Mouse (Mus musculus) gastrocnemius, adult 2 months (tissue): Measurements from ENCODE around the gene Nek1. TPM values are rescaled to one million over a fixed set of nuclear protein-coding genes. Genes with fewer than 3 reads are reported as not detected.

Source experiments
- DNase-seq: peaks from one replicate; pipeline ENCODE4 v3.0.0; 2022
- H3K27ac ChIP-seq: fragments of 200-600 bp; 2 replicates; pipeline ENCODE4 v1.8.1; 2022; ENCODE audit warnings: mild to moderate bottlenecking
- H3K4me3 ChIP-seq: fragments of 200-600 bp; 2 replicates; pipeline ENCODE4 v1.8.1; 2022; ENCODE audit warnings: mild to moderate bottlenecking, moderate library complexity
- CTCF ChIP-seq: fragments of 200-600 bp; IDR thresholded peaks from 2 replicates; pipeline ENCODE4 v1.8.1; 2022; ENCODE audit warnings: antibody characterized with exemption, mild to moderate bottlenecking, moderate library complexity
- intact Hi-C: fragments of 180-260 bp; cut with DNase I; formaldehyde crosslinking; loops from one replicate; pipeline ENCODE4 v1.15.1; 2025
- total RNA-seq, 2 experiments: library from RNA; stranded (reverse); gene quantifications; 2 replicates each; pipeline ENCODE4 v1.2.3; 2021

The Nek1 gene
- total RNA-seq, 2 experiments from 2014 or later: 3.8 to 4.7 TPM

DNA sequence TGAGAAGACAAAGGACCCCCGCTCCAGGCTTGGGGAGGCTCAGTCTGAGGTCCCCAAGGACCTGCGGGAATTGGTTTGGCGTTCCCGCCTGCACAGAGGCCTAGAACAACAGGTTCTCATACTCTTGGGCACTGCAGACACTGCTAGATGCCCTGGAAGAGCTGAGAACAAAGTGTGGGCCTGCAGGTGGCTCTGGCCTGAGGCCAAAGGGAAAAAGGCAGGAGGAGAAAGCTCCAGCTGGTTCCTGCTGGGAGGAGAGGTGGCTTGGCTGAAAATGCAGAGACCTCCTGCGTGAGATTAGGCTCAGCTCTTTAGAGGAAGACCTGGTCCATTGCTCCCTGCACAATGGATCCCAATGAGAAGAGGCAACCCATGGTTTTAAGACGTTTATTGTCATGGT lies 148.9 kb downstream of the Nek1 start:
- intact Hi-C loops: no loop called here
- no peak for DNase-seq
- TF ChIP-seq CTCF: no peak

DNA sequence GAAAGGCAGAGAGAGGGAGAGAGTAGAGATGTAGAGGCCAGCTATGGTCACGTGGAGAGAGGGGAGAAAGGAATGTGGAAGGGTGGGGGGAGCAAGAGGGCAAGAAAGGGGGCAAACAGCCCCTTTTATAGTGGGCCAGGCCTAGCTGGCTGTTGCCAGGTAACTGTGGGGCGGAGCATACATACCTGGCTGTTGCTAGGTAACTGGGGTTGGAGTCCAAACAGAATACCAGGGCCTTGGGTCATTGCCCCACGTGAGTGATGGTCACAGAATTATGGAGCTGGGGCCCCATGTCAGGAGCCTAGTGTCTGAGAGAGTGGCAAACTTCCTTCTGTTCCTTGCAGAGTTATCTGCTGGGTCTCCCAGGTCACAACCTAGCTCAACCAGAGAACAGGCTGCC lies 149.3 kb downstream of the Nek1 start:
- H3K4me3 ChIP-seq: no peak overlapping the region
- intact Hi-C loops: no loop called here
- no peak for TF ChIP-seq CTCF
- no peak overlapping the region for H3K27ac ChIP-seq
- DNase-seq: no peak

More for the DNA sequence above, 148.9 kb downstream of the Nek1 start:
- H3K4me3 ChIP-seq: no peak overlapping the region
- no peak overlapping the region for H3K27ac ChIP-seq

DNA sequence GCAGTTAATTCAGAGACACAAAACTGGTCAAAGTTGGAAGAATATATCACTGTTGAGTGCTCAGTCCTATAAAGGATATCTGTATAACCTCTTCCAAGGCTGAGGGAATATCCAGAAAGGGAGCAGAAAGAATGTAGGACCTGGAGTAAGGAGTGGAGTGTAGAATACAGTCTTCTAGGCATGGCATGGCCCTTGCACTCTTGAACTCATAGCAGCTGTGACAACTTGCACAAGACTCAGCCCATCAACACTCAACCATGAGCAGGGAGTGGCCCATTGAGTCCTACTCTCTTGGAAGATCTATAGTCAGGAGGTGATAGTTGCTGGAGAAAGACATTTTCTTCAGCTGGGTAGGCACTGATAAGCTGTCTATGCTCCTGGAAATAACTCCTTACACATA lies 149.8 kb downstream of the Nek1 start:
- Histone ChIP-seq H3K4me3 (no peak overlapping the region), H3K27ac (no peak overlapping the region)
- DNase-seq: no peak
- intact Hi-C loops: no loop called here
- TF ChIP-seq CTCF: no peak

DNA sequence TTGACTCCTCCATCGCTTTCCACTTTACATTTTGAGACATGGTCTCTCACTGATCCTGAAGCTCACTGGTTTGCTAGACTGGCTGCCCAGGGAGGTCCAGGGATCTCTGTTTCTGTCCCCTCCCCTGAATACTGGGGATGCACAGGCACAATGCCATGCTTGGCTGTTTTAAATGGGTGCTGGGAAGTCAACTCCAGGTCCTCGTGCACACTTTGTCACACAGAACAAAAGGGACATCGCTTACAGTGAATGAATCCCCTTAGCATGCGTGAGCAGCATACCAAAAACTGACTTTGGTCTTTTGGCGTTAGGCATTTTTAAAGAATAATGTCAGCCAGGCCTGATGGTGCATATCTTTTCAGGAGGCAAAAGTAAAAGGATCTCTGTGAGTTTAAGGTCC lies 155.7 kb downstream of the Nek1 start:
- intact Hi-C loops: no loop called here
- no peak overlapping the region for H3K27ac ChIP-seq
- no peak for DNase-seq
- H3K4me3 ChIP-seq: no peak overlapping the region
- TF ChIP-seq CTCF: no peak

DNA sequence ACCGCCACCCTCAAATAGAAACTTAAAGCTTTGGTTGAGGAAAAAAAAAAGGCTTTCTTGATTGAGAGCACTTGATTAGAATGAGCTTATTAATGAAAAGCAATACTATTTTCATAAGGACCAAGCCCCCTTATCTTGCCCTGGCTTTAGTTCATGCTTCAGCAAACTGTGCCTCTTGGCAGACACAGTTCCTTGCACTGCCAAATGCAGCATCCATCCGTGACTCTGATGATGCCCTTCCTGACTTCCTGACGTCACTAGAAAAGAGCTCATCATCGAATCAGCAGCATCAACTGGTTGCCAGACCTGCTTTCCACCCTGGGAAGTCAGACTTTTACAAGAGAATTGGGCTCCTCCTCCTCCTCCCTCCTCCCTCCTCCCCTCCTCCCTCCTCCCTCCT lies 157.6 kb downstream of the Nek1 start:
- no peak overlapping the region for H3K4me3 ChIP-seq
- intact Hi-C loops: no loop called here
- no peak overlapping the region for H3K27ac ChIP-seq
- TF ChIP-seq CTCF: no peak
- no peak for DNase-seq

DNA sequence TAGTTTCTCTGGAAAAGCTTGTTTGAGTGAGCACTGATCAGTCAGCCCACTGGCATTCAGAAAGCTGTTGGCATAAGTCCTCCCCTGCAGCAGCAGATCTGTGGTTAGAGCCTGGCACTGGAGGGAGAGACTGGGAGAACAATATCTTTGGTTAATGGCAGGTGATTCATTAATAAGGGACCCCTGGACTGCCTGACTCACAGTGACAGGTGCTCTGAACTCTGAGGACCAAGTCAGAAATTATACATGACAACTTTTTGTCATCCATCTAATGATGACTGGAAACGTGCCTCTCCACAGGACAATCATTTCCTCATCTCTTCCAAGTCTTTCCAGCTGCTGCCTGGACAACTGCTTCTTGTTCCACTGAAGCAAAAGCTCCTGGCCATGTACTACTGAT lies 163.4 kb downstream of the Nek1 start:
- Histone ChIP-seq H3K4me3 (no peak overlapping the region), H3K27ac (no peak overlapping the region)
- intact Hi-C loops: no loop called here
- DNase-seq: no peak
- no peak for TF ChIP-seq CTCF

DNA sequence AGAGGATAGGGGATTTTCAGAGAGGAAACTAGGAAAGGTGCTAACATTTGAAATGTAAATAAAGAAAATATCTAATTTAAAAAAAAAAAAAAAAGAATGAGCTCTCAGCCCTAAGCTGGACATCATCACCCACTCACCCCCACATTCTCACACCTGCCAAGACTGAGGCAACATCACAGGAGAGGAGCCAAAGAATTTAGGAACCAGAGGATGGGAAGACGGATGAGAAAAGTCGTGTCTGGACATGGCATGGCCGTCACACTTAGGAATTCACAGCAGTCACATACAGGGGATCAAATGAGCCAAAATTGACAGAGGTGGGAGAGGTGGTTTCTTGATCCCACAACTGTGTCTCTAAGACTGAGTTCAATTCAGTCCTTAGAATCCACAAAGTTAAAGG lies 165.5 kb downstream of the Nek1 start:
- no peak for TF ChIP-seq CTCF
- no peak for DNase-seq
- H3K4me3 ChIP-seq: no peak overlapping the region
- no peak overlapping the region for H3K27ac ChIP-seq
- intact Hi-C loops: no loop called here

DNA sequence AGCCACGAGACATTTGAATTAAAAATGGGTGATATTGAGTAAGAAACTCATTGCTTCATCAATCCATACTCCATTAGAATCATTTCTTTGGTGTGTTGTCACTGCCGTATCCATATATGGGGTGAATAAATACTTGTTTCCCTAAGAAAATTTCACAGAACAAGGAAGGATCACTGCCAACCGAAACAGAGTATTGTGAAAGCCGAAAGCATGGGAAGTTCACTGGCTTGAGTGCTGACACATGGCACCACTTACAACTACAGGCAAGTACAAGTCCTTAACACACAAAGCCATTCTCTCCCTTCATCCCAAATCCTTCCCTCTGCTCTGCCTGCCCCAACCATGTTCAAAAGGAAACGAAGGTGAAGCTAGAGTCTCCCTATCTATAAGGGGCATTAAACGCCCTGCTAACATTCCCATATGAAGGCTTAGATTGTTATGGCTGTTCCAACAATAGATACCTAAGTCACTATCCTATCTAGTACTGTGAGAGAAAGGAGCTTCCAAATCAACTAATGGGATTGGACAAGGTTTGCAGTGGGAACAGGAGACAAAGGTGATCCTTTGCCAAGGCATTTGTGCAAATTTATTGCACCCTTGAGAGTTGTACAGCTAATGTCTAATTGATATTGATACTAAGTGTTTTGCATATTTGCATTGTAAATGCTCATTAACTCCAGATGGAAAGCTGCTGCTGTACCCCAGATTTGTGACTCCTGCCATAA lies 168.6 kb downstream of the Nek1 start:
- no peak overlapping the region for H3K4me3 ChIP-seq
- no peak overlapping the region for H3K27ac ChIP-seq
- no peak for TF ChIP-seq CTCF
- intact Hi-C loops: no loop called here
- DNase-seq: no peak

DNA sequence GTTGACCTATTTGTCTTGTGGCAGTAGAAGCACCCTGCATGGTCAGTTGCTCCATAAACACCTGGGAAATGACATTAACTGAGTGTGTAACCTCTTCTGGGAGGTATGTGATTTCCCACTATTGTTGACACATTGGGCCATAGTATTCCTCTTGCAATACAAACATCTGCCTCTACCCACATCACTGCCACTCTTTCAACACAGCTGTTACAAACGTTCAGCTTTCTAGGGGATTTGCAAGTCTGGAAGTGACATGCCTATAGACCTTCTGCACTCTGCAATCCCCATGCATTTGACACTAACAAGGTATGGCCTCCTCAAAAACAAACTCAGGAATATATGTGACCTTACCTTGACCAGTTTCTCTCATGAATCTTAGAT lies 169.2 kb downstream of the Nek1 start:
- no peak for DNase-seq
- no peak for TF ChIP-seq CTCF
- intact Hi-C loops: no loop called here
- H3K27ac ChIP-seq: no peak overlapping the region
- H3K4me3 ChIP-seq: no peak overlapping the region

DNA sequence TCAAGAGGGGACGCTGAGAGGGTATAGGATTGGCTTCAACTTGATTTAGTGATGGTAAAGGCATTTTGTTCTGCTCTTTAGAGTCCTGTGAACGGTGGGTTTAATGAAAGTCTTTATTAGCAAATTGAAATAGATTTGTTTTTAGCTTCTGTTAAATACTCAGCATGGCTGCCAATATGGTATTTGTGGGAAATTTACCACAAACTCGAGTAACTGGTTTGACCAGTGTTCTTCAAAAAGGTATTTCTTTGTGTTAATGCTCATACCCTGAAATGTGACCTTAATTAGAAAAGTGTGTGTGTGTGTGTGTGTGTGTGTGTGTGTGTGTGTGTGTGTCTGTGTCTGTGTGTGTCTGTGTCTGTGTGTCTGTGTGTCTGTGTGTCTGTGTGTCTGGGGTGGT lies 178.6 kb downstream of the Nek1 start:
- no peak for DNase-seq
- H3K27ac ChIP-seq: no peak overlapping the region

DNA sequence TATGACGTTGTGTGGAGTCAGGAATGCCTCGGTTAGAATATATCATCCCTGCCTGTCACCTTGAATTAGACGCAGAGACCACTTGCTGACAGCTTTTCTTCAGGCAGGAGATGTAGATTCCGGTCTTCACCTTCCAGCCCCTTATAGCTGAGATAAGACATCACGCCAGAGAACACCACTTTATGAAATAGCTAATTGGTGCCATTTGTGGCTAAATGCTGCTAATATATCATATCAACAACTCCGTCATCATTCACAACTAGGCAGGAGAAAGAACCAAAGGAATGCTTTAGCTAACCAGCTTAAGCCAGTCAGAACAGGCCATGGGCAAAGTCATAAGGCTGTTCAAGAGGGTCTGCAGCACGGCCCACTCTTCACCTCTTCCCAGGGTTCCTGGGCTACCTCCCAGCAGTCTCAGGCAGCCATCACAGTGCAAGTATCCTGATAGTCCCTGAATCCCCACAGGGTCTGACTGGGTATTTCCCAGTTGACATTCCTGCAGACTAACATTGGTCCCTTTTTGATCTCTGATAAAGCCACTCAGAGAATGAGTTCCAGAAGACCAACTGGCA lies 181.0 kb downstream of the Nek1 start:
- no peak for DNase-seq
- Histone ChIP-seq H3K4me3 (no peak overlapping the region), H3K27ac (no peak overlapping the region)
- intact Hi-C loops: no loop called here
- TF ChIP-seq CTCF: no peak

More for the DNA sequence above, 178.6 kb downstream of the Nek1 start:
- intact Hi-C loops: no loop called here
- no peak overlapping the region for H3K4me3 ChIP-seq
- no peak for TF ChIP-seq CTCF

DNA sequence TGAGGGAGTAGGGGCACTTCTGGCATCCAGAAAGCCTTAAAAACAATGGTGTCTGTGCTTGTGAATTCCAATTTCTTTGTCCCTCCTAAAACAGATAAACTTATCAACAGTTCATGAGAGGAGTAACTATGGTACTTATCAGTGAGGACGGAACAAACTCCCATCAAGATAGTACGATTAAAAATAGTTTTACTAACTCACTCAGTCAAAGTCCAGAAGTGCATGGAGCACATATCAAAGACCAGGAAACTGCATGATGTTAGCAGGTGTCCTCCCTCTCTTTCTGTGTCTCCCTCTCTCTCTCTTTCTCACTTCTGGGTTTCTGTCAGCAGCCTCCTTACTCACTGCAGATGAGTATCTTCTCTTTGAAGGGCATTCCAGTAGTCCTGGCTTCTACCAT lies 182.9 kb downstream of the Nek1 start:
- H3K27ac ChIP-seq: no peak overlapping the region
- no peak for TF ChIP-seq CTCF
- intact Hi-C loops: no loop called here
- no peak overlapping the region for H3K4me3 ChIP-seq
- DNase-seq: no peak

DNA sequence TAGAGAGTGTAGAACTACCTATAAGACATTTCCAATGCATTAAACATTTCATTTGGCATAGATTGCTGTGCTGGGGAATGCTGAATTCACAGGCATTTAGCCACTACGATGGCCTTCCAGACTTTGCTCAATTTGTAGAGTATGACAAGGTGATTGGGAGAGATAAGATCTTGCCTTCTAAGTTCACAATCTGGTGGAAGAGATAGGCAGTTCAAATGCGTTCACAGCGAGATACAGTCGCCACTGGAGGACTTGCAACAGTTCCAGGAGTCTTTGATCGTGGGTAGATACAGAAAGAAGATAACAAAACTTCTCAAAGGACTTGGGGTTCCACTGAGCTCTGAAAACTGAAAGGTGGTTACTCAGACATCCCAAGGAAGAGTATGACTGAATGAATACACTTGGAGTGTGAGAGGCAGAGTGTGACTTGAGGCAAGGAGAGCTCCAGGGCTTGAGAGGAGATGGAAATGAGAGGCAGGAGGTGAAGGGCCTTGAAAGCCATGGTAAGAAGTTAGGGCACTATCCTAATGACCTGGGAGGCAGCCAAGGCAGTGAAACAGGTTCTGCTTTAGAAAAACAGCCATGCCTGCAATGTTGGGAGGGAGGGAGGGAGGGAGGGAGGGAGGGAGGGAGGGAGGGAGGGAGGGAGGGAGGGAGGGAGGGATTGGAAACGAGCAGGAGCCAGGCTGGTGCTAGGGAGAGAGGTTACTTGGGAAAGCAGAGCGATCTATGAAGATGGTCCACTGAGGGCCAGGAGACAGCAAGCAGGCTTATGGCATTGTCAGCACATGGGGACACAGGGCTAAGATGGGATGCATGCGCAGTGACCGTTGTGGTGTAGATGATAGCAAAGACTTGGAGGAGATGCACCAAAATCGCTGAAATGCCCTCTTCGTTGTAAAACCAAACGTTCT lies 184.9 kb downstream of the Nek1 start:
- Histone ChIP-seq H3K27ac (peak overlapping the region; percentile 28; the same call in 1 of the 2 replicates), H3K4me3 (peak overlapping the region; percentile 23)
- no peak for TF ChIP-seq CTCF
- no peak for DNase-seq
- intact Hi-C loops: no loop called here
